Mouse (Mus musculus): ENCODE results near the gene Prdm11.

The Prdm11 gene

GRCm38 (mm10) chr2:92917405-92918142 lies 128.4 kb downstream of the Prdm11 start:
- DNase-seq = no peak

- DNase-seq = peak; percentile 72
These were observed 130.0 kb downstream of the Prdm11 start for GRCm38 (mm10) chr2:92915659-92916631.

Data from cerebellum, adult 9-11 months (tissue).